Comparison of ENCODE assay signal across 12 mouse cellular contexts in genomic region chr11:104269385-104269822, GRCm38 (mm10). TPM values are rescaled to one million over a fixed set of nuclear protein-coding genes. Genes with fewer than 3 reads are reported as not detected.
A peak's percentile ranks its signal among the peaks of the same experiment; 100 is the strongest.
DNase-seq lines count a peak whose midpoint lies in the region; ATAC-seq lines count a peak whose summit lies in the region.
"Had no signal": no experiment of that assay in that cellular context is flagged by ENCODE, and none has a peak within 500 bp of the region (broad histone marks: within the 10 kb centered on the region; RNA-seq: fewer than 3 reads in every experiment).

No protein-coding gene starts in this region.

- no peak overlapping the region for H3K9ac ChIP-seq in kidney, embryonic 14.5 days (ENCODE audit: low read depth, low read length)
- H3K9ac ChIP-seq: liver, embryonic 12.5 days had no signal

- WGBS in kidney, embryonic 14.5 days = 27% methylated on average over 9 of the region's 9 CpGs
- 67% methylated on average over 9 of the region's 9 CpGs for WGBS in midbrain, embryonic 10.5 days

- H3K36me3 ChIP-seq in kidney, embryonic 14.5 days (ENCODE audit: control insufficient read depth, insufficient read depth, low read length) = no peaks in the 10 kb centered on the region
- no peaks in the 10 kb centered on the region for H3K36me3 ChIP-seq in midbrain, embryonic 10.5 days
- H3K36me3 ChIP-seq: liver, embryonic 12.5 days had no signal

- no peak overlapping the region for H3K27ac ChIP-seq in kidney, embryonic 14.5 days (ENCODE audit: low read depth, low read length)
- H3K27ac ChIP-seq in midbrain, embryonic 10.5 days (replicated peaks) = no peak overlapping the region
- H3K27ac ChIP-seq: liver, embryonic 12.5 days had no signal

- H3K27me3 ChIP-seq in kidney, embryonic 14.5 days (ENCODE audit: control insufficient read depth, insufficient read depth, low read length) = no peaks in the 10 kb centered on the region
- no peaks in the 10 kb centered on the region for H3K27me3 ChIP-seq in midbrain, embryonic 10.5 days (ENCODE audit: low read depth, poor library complexity, severe bottlenecking)

- H3K9me3 ChIP-seq in kidney, embryonic 14.5 days (ENCODE audit: control insufficient read depth, low read length) = no peaks in the 10 kb centered on the region
- no peaks in the 10 kb centered on the region for H3K9me3 ChIP-seq in midbrain, embryonic 10.5 days (replicated peaks)
- H3K9me3 ChIP-seq: liver, embryonic 12.5 days had no signal

- H3K4me1 ChIP-seq in kidney, embryonic 14.5 days (ENCODE audit: control insufficient read depth, insufficient read depth, low read length) = 0 out of 2 replicates have a peak, but pooled peaks cover 6% of the 10 kb centered on the region
- H3K4me1 ChIP-seq in midbrain, embryonic 10.5 days = peaks cover 18% of the 10 kb centered on the region
- H3K4me1 ChIP-seq: liver, embryonic 12.5 days had no signal

- no peak overlapping the region for H3K4me2 ChIP-seq in kidney, embryonic 14.5 days (replicated peaks; ENCODE audit: low read depth, low read length)
- H3K4me2 ChIP-seq: liver, embryonic 12.5 days had no signal

- H3K4me3 ChIP-seq in kidney, embryonic 14.5 days (ENCODE audit: low read length) = no peak overlapping the region
- H3K4me3 ChIP-seq in midbrain, embryonic 10.5 days = no peak overlapping the region
- H3K4me3 ChIP-seq: liver, embryonic 12.5 days had no signal

- peak; percentile 95 for DNase-seq in kidney, adult 11 months
- DNase-seq in adrenal gland, adult 8-10 months = peak; percentile 94
- peak; percentile 27 to 29 for DNase-seq in heart, postnatal 36 days
- peak; percentile 30 to 56 for DNase-seq in kidney, postnatal 4 days
- DNase-seq in midbrain, embryonic 10.5 days (ENCODE audit: low spot score) = no peak
- DNase-seq in left cerebral cortex, adult 18-20 months (ENCODE audit: low spot score in 2 of 2) = no peak
- DNase-seq in thymus, adult 18-20 months = no peak
- DNase-seq: right cerebral cortex, postnatal 25 days had no signal

- ATAC-seq in kidney, embryonic 14.5 days (ENCODE audit: low FRiP score, low TSS enrichment) = no peak
- ATAC-seq: forebrain, embryonic 16.5 days; liver, embryonic 12.5 days had no signal

- intact Hi-C loops in heart, postnatal 36 days (cut with DNase I) = no loop called here

RNA-seq across cellular contexts. Expression of gene Mapt, which starts 38.2 kb away (rescaled TPM):
- polyA plus RNA-seq in kidney, embryonic 14.5 days (2014; fragmentation: Nextera tagmentation; extraction: Ambion mirVana) = 4.7 and 5.0 TPM in 2 replicates
- 100 to 1,000 TPM; 154 to 281 (median 182) TPM for total RNA-seq in adrenal gland, adult 8-10 months (2022)
- total RNA-seq in heart, postnatal 36 days (2021) = 10 to 100 TPM; 79.5 to 92.6 TPM
- polyA plus RNA-seq in midbrain, embryonic 10.5 days (2016; fragmentation: Nextera tagmentation; extraction: Ambion mirVana) = 23.7 and 47.2 TPM in 2 replicates
- 100 to 1,000 TPM; 350 to 364 TPM for total RNA-seq in left cerebral cortex, adult 18-20 months (2021)
- total RNA-seq: common myeloid progenitor, adult 5-6 weeks had no signal

Comparison
In these comparisons a context has a peak if more than half of its experiments do, and no peak if none do; other contexts are left out.
1. DNase-seq: peak in kidney, adult 11 months (single experiment), adrenal gland, adult 8-10 months (single experiment), heart, postnatal 36 days (2 of 2) and kidney, postnatal 4 days (2 of 2); none in midbrain, embryonic 10.5 days (single experiment), left cerebral cortex, adult 18-20 months (0 of 2) and thymus, adult 18-20 months (0 of 2).